Mouse (Mus musculus) embryonic facial prominence, embryonic 13.5 days (tissue): Measurements from ENCODE around the gene Tmem50b. TPM values are rescaled to one million over a fixed set of nuclear protein-coding genes. Genes with fewer than 3 reads are reported as not detected.
A peak's percentile ranks its signal among the peaks of the same experiment; 100 is the strongest.

Experiments used
- ATAC-seq: fragments of 200-750 bp; cut with Nextera tagmentation; 2 replicates; pipeline ENCODE4 v1.8.0; 2017; ENCODE audit warnings: low read depth; ENCODE audit not compliant: insufficient number of reproducible peaks, insufficient read depth, low FRiP score, low TSS enrichment
- H3K27ac ChIP-seq: fragments of 300-500 bp; sonication (generic); 2 replicates; pipeline ENCODE4 v1.5.1; 2015; ENCODE audit warnings: moderate library complexity, mild to moderate bottlenecking, inconsistent platforms
- H3K27me3 ChIP-seq: fragments of 300-500 bp; sonication (generic); 2 replicates; pipeline ENCODE4 v1.6.1; 2015; ENCODE audit warnings: mild to moderate bottlenecking, inconsistent platforms
- H3K36me3 ChIP-seq: fragments of 300-500 bp; sonication (generic); 2 replicates; pipeline ENCODE4 v1.6.1; 2015; ENCODE audit warnings: mild to moderate bottlenecking, inconsistent platforms
- H3K4me1 ChIP-seq: fragments of 300-500 bp; sonication (generic); 2 replicates; pipeline ENCODE4 v1.6.1; 2015; ENCODE audit warnings: inconsistent platforms
- H3K4me2 ChIP-seq: fragments of 300-500 bp; sonication (generic); 2 replicates; pipeline ENCODE4 v1.6.1; 2015; ENCODE audit warnings: moderate library complexity, mild to moderate bottlenecking, inconsistent platforms
- H3K4me3 ChIP-seq: fragments of 300-500 bp; sonication (generic); 2 replicates; pipeline ENCODE4 v1.5.1; 2015; ENCODE audit warnings: mild to moderate bottlenecking, inconsistent platforms
- H3K9ac ChIP-seq: fragments of 300-500 bp; sonication (generic); 2 replicates; pipeline ENCODE4 v1.6.1; 2015; ENCODE audit warnings: mild to moderate bottlenecking, inconsistent platforms
- H3K9me3 ChIP-seq: fragments of 300-500 bp; sonication (generic); 2 replicates; pipeline ENCODE4 v1.6.1; 2016; ENCODE audit warnings: inconsistent platforms
- WGBS: fragments of 180-500 bp; shearing (Covaris S2); methylation state at CpG from one replicate; pipeline ENCODE4 v1.1.7; 2015; ENCODE audit warnings: mixed read lengths; 5-methylcytosine and 5-hydroxymethylcytosine counted together
- polyA plus RNA-seq: library from polyadenylated mRNA; unstranded; fragments of >200 nt; fragmentation: Nextera tagmentation; extraction: Ambion mirVana; gene quantifications from 2 replicates; pipeline ENCODE4 v1.2.1, GENCODE M21; 2015

Gene Tmem50b
- polyA plus RNA-seq, 1 experiment from 2014 or later, result 30.7 TPM

GRCm38 (mm10) chr16:91561541-91562457 lies 35.8 kb downstream of the Tmem50b start:
- H3K4me2 ChIP-seq, result peak overlapping the region; percentile 27; the same call in 1 of the 2 replicates
- WGBS, result 63% methylated on average over 38 of the region's 38 CpGs
- no peaks in the 10 kb centered on the region for H3K27me3 ChIP-seq
- no peak overlapping the region for H3K9ac ChIP-seq
- H3K36me3 ChIP-seq, result peaks cover 69% of the 10 kb centered on the region
- H3K27ac ChIP-seq, result no peak overlapping the region
- no peak for ATAC-seq
- H3K4me1 ChIP-seq, result peaks cover 8% of the 10 kb centered on the region
- H3K9me3 ChIP-seq, result no peaks in the 10 kb centered on the region
- H3K4me3 ChIP-seq, result no peak overlapping the region

GRCm38 (mm10) chr16:91561099-91561498 lies 36.5 kb downstream of the Tmem50b start:
- no peak for ATAC-seq
- Histone ChIP-seq H3K9me3 (no peaks in the 10 kb centered on the region), H3K27me3 (no peaks in the 10 kb centered on the region), H3K27ac (no peak overlapping the region), H3K4me1 (peaks cover 8% of the 10 kb centered on the region), H3K9ac (no peak overlapping the region), H3K4me2 (no peak overlapping the region), H3K4me3 (no peak overlapping the region), H3K36me3 (peaks cover 69% of the 10 kb centered on the region)
- 58% methylated on average over 9 of the region's 9 CpGs for WGBS

- H3K27me3 ChIP-seq, result no peaks in the 10 kb centered on the region
- no peak overlapping the region for H3K4me2 ChIP-seq
- no peak overlapping the region for H3K9ac ChIP-seq
- 90% methylated on average over 15 of the region's 15 CpGs for WGBS
- no peaks in the 10 kb centered on the region for H3K9me3 ChIP-seq
- H3K4me1 ChIP-seq, result peaks cover 32% of the 10 kb centered on the region
- H3K4me3 ChIP-seq, result no peak overlapping the region
- H3K27ac ChIP-seq, result no peak overlapping the region
- peaks cover 56% of the 10 kb centered on the region for H3K36me3 ChIP-seq
- ATAC-seq, result no peak
These were observed 39.9 kb downstream of the Tmem50b start for GRCm38 (mm10) chr16:91557693-91558092.

- WGBS, result 30% methylated on average over 7 of the region's 7 CpGs
- Histone ChIP-seq H3K4me2 (0 out of 2 replicates have a peak overlapping the region, but pooled peaks have one; percentile 16), H3K36me3 (peaks cover 51% of the 10 kb centered on the region), H3K4me3 (no peak overlapping the region), H3K27me3 (no peaks in the 10 kb centered on the region), H3K4me1 (peaks cover 33% of the 10 kb centered on the region), H3K27ac (peak overlapping the region; percentile 69; the same call in 1 of the 2 replicates), H3K9ac (no peak overlapping the region), H3K9me3 (no peaks in the 10 kb centered on the region)
- ATAC-seq, result 0 out of 2 replicates have a peak, but pooled peaks have one; percentile 38
These were observed 40.4 kb downstream of the Tmem50b start for GRCm38 (mm10) chr16:91557214-91557613.

GRCm38 (mm10) chr16:91556659-91557058 lies 40.9 kb downstream of the Tmem50b start:
- Histone ChIP-seq H3K36me3 (peaks cover 46% of the 10 kb centered on the region), H3K9ac (no peak overlapping the region), H3K27me3 (no peaks in the 10 kb centered on the region), H3K4me2 (peak overlapping the region; percentile 16), H3K4me3 (no peak overlapping the region), H3K27ac (peak overlapping the region; percentile 69), H3K4me1 (peaks cover 35% of the 10 kb centered on the region), H3K9me3 (no peaks in the 10 kb centered on the region)
- ATAC-seq, result no peak
- WGBS, result 45% methylated on average over 15 of the region's 15 CpGs

GRCm38 (mm10) chr16:91555017-91555605 lies 42.5 kb downstream of the Tmem50b start:
- 86% methylated on average over 8 of the region's 8 CpGs for WGBS
- Histone ChIP-seq H3K4me3 (no peak overlapping the region), H3K27ac (no peak overlapping the region), H3K36me3 (peaks cover 32% of the 10 kb centered on the region), H3K27me3 (no peaks in the 10 kb centered on the region), H3K4me2 (no peak overlapping the region), H3K9ac (no peak overlapping the region), H3K4me1 (peaks cover 41% of the 10 kb centered on the region), H3K9me3 (no peaks in the 10 kb centered on the region)
- no peak for ATAC-seq

GRCm38 (mm10) chr16:91553625-91554024 lies 44.0 kb downstream of the Tmem50b start:
- 30% methylated on average over 12 of the region's 12 CpGs for WGBS
- peak overlapping the region; percentile 44 for H3K4me2 ChIP-seq
- H3K4me3 ChIP-seq, result no peak overlapping the region
- H3K4me1 ChIP-seq, result peaks cover 52% of the 10 kb centered on the region
- 0 out of 2 replicates have a peak overlapping the region, but pooled peaks have one; percentile 28 for H3K27ac ChIP-seq
- H3K27me3 ChIP-seq, result no peaks in the 10 kb centered on the region
- H3K9ac ChIP-seq, result no peak overlapping the region
- H3K36me3 ChIP-seq, result peaks cover 20% of the 10 kb centered on the region
- no peaks in the 10 kb centered on the region for H3K9me3 ChIP-seq
- no peak for ATAC-seq

GRCm38 (mm10) chr16:91552072-91552471 lies 45.5 kb downstream of the Tmem50b start:
- no peak for ATAC-seq
- peaks cover 63% of the 10 kb centered on the region for H3K4me1 ChIP-seq
- no peaks in the 10 kb centered on the region for H3K9me3 ChIP-seq
- peaks cover 8% of the 10 kb centered on the region; the same call in 1 of the 2 replicates for H3K36me3 ChIP-seq
- no peak overlapping the region for H3K4me3 ChIP-seq
- no peak overlapping the region for H3K4me2 ChIP-seq
- H3K27me3 ChIP-seq, result no peaks in the 10 kb centered on the region
- no peak overlapping the region for H3K9ac ChIP-seq
- no peak overlapping the region for H3K27ac ChIP-seq
- WGBS, result 60% methylated on average over 9 of the region's 9 CpGs

GRCm38 (mm10) chr16:91551081-91551524 lies 46.5 kb downstream of the Tmem50b start:
- Histone ChIP-seq H3K27me3 (no peaks in the 10 kb centered on the region), H3K4me1 (peaks cover 60% of the 10 kb centered on the region), H3K4me2 (no peak overlapping the region), H3K9ac (no peak overlapping the region), H3K9me3 (no peaks in the 10 kb centered on the region), H3K4me3 (no peak overlapping the region), H3K27ac (no peak overlapping the region), H3K36me3 (peaks cover 8% of the 10 kb centered on the region; the same call in 1 of the 2 replicates)
- ATAC-seq, result no peak
- WGBS, result 73% methylated on average over 10 of the region's 10 CpGs

- 61% methylated on average over 5 of the region's 5 CpGs for WGBS
- H3K9me3 ChIP-seq, result no peaks in the 10 kb centered on the region
- no peak overlapping the region; the same call in 1 of the 2 replicates for H3K9ac ChIP-seq
- H3K4me3 ChIP-seq, result no peak overlapping the region
- H3K27me3 ChIP-seq, result no peaks in the 10 kb centered on the region
- H3K27ac ChIP-seq, result no peak overlapping the region
- peaks cover 62% of the 10 kb centered on the region for H3K4me1 ChIP-seq
- H3K4me2 ChIP-seq, result no peak overlapping the region
- no peak for ATAC-seq
- H3K36me3 ChIP-seq, result no peaks in the 10 kb centered on the region; the same call in 1 of the 2 replicates
These were observed 48.0 kb downstream of the Tmem50b start for GRCm38 (mm10) chr16:91549616-91550015.

GRCm38 (mm10) chr16:91548996-91549395 lies 48.6 kb downstream of the Tmem50b start:
- H3K4me1 ChIP-seq, result peaks cover 56% of the 10 kb centered on the region
- no peak overlapping the region for H3K27ac ChIP-seq
- H3K4me3 ChIP-seq, result peak overlapping the region; percentile 76; the same call in 1 of the 2 replicates
- WGBS, result 64% methylated on average over 2 of the region's 2 CpGs
- H3K4me2 ChIP-seq, result peak overlapping the region; percentile 71
- H3K9me3 ChIP-seq, result no peaks in the 10 kb centered on the region
- H3K36me3 ChIP-seq, result no peaks in the 10 kb centered on the region; the same call in 1 of the 2 replicates
- H3K9ac ChIP-seq, result peak overlapping the region; percentile 36
- no peaks in the 10 kb centered on the region for H3K27me3 ChIP-seq
- ATAC-seq, result no peak
